Mouse (Mus musculus) lung, adult 18-20 months (tissue): Measurements from ENCODE around the gene Slc2a1.
A peak's percentile ranks its signal among the peaks of the same experiment; 100 is the strongest.

ENCODE experiments used
- DNase-seq, 2 experiments: peaks; one replicate each; pipeline ENCODE4 v3.0.0; 2022; ENCODE audit warnings: mixed read lengths in 2 of 2

Slc2a1 gene

DNA sequence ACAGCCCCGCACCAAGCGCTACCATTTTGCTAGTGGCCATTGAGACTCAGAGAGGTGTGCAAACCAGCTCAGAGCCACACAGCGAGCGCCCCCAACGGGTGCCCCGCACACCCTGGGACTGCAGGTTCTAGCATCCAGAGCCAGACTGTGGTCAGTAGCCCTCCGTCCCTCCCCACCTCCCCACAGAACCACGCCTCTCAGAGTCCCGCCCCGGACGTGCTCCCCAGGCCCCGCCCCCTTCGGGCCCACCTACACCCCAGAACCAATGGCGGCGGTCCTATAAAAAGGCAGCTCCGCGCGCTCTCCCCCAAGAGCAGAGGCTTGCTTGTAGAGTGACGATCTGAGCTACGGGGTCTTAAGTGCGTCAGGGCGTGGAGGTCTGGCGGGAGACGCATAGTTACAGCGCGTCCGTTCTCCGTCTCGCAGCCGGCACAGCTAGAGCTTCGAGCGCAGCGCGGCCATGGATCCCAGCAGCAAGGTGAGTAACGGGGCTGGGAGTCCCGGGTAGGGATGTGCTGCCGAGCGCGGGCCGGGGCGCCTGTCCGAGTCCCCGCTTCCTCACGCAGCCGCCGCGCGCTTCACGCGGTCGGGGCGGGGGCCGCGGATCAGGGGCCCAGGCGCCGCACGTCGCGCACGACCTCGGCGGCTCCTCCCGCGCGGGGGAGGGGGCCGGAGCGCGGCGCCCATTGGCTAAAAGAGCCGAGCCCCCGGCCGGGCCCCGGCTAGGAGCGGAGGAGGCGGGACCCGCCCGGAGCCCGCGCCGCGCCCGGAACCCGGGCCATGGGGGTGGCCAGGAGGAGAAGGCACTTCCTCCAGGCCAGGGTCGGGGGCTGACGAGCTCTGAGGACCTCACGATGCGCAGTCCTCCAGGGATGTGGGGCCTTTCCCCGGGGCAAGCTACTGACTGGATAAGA is at the start of gene Slc2a1:
Gene Slc2a1 (plus strand): TSS at position 217 of the 914 bp plus-strand sequence.
- peak; percentile 91 to 94 for DNase-seq

DNA sequence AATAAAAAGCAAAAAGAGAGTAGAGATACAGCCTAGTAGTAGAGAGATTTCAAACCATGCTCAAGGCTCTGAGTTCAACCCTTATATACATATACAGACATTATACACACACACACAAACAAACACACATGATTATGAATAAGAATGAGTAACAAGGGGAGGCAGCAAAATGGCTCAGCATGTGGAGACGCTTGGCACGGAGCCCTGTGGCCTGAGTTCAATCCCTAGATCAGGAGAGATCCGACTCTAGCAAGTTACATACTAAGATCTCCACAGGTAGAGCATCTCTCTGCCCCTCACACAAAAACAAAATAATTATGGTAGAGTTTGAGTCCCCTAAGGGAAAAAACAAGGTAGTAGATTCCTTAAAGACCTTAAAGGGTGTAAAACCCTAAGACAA is 41.7 kb upstream of the Slc2a1 start:
- DNase-seq, result no peak

DNA sequence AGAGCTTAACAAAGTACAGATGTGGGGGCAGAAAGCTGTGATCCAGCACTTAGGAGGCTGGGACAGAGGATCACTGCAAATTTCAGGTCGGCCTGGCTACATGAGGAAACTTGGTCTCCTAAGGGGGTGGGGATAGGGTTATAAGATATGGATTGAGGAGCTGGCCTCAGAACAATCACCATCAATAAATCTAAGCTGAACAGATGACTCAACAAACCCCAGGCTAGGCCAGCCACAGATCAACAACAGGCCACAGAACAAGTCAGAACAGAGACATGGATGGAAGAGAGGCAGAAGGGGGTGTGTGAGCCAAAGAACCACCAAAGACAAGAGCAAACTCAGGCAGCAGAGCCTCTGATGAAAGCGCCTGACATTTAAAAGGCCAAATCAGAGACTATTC is 41.3 kb upstream of the Slc2a1 start:
- DNase-seq, result no peak

DNA sequence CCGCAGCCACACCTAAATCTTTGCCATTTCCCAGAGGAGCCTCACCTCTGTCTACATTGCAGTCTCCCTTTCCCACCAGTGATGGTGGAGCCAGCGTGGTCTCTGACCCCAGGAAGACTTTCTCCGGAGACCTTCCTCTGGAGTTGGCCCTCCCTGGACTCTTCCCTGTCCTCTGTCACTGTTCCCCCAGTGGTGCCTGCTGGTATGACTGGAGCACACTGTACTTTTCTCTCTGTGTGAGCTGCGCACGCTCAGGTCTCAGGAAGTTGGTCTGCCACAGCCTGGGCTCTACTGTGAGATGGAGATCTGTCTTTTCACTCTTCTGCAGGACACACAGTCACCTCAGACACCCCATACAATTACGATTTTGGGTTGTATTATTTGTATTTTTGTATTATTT is 39.6 kb upstream of the Slc2a1 start:
- DNase-seq, result no peak

DNA sequence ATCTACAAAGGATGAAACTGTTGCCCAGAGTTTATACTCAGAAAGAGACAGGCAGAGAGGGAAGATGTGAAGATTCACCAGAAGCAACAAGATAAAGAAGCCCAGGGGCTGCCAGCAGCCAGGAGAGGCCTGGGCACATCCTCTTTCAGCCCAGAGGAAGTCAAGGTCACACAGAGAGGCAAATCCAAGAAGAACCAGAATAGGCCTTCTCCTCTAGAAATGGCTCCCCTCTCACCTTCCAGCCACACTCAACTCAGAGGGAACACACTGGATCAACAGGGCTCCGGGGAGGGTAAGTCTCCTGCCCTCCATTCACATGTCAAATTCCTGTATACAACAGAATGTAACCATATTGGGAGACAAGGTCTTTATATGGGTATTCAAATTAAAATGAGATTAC is 38.3 kb upstream of the Slc2a1 start:
- DNase-seq, result no peak

DNA sequence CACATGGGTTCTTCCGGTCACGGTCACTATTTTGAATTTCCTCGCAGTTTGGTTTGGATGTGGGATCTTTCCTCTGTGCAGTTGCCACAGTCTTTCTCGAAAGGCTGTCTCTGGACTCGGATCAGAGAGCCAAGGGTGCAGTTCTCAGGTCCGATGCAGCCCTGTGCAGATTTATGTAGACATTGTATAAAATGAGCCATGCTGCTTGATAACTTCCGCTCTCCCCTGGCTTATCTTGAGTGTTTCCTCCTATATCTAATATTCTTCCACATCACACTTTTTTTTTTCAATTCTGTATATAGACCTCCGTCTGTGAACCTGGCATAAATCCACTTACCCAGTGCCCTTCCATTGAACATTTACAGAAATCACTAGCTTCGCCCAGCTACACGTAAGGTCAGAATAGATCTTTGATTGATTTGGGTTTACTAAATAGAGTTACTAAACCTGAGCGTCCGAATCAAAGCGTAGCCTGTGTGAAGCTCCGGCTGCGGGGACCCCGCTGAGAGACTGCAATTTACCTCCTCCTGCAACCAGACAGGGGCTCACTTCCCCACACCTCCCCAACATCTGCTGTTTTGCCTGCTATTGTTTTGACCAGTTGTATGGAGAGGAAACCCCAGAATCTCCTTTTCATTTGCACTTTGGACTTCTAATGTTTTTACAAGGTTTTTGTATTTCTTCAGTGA is 37.4 kb upstream of the Slc2a1 start:
- DNase-seq, result no peak

DNA sequence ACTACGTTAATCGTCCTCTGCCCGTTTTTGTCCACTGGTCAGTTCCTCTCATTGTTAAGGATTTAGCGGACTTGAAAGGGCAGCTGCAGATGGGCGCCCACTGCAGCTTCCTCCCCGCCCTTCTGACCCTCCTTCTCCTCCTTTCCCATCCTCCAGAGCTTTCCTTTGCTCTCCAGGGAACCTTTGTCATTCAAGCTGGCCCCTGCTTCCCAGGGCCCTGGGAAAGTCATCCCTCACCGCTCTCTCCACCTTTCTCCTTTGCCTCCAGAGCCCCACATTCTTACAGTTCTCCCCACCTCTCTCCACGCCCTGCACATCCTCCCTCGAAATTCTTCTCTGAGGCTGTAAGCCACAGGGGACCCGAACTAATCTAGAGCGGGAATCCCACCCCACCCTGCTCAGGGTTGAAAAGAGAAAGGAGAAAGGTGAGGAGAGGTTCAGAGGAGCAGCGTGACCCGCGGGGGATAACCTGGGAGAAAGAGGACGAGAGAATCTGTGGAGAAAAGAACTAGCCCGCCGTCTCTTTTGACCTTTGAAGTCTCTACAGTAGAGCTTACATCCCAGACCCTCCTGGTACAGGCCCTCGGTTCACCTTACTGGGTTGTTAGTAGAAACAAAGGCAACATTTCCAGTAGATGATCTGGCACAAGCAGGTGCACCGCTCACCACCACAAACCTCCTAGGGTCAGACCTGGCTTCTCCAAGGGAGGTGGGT is 36.7 kb upstream of the Slc2a1 start:
- DNase-seq, result no peak

DNA sequence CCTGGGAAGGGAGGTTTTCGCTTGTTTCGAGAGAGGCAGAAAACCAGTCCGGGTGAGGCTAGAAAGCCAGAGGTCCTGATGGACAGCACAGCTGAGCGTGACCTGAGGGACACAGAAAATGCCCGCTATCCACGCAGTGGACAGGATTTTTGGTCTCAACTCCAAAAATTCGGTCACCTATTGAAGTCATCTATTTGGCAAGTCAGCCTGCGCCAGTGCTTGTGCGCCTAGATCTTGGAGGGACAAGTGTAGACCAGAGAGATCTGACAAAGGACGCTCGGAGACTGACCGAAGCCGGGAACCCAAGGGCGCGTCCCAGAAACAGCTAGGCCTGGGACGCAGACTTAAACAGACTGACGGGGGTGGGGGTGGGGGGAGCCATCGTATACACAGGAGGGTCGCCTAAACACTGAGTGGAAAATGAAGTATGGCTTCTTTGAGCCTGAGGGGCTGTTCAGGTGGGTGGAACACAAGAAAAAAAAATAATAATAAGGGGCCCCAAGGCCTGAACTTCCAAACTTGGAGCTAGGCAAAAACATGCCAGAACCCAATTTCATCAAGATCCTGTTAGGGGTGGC is 36.1 kb upstream of the Slc2a1 start:
- no peak for DNase-seq

DNA sequence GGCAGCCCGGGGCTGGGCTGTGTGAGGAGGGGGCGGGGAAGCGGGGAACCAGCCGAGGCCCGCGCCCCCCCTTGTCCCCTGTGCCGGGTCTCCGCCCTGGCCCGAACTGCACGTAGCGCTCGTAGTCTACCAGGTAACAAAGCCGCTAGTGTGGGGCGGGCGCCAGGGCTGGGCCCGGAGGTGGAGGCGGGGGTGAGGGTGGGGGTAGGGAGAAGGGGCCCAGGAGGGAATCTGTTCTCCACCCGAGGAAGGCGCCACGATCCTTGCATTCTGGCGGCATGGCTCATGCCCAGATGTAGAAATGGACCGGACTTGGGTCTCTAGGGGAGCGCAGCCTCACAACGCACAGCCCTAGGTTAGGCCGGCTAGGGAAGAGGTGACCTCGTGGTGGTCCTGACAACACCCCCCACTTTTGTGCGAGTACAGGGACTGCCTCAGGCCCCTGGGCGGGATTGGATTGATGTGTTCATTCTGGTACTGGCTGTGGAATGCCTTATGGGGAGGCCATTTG is 35.5 kb upstream of the Slc2a1 start:
- DNase-seq, result no peak

DNA sequence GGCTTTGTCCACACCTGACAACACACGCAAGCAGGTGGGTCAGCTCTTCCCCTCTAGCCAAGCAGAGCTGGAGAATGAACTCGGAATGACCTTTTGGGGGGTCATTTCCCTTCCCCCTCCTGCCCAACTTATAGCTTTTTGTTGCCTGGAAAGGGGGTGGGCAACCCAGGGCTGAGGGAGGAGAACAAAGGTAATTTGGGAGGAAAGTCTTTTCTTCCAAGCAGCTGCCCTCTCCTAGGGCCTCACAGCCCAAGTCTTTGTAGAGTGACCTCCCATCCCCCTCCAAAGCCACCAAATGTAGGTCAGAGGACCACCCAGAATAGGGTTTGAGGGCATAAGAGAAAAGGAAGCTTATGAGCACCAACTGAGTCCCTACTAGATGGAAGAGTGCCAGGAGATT is 34.9 kb upstream of the Slc2a1 start:
- no peak for DNase-seq

DNA sequence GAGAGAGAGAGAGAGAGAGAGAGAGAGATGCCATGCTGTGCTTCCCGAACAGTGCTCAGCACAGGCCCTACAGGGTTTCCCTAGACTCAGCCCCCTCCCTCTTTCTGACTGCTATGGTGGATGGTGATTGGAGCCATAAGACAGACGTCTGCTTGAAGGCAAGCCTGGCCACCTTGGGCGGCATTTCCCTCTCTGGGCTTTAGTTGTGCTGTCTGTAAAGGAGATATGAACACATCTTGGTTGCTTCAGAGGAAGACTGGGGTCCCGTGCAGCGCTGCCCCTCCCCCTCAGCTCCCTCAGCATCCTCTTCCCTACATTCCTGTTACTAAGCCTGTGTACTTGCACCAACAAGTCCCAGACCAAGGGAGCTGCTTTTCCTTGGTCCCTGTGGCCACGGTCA is 33.9 kb upstream of the Slc2a1 start:
- DNase-seq, result no peak

DNA sequence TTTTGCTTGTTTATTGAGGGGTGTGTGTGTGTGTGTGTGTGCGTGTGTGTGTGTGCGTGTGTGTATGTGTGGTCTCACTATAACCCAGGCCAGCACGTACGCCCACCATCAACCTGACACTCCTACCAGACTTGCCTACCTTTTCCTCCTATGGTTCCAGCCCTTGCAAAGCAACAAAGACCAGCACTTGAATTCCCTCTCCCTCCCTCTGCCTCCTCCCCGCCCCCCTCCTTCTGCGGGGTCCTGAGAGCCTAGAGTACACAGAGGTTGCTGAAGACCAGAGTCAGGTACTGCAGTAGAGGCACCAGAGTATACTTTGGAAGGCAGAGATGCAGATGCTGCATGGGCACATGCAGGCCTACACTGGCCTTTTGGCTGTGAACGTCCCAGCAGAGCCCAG is 33.2 kb upstream of the Slc2a1 start:
- DNase-seq, result no peak

DNA sequence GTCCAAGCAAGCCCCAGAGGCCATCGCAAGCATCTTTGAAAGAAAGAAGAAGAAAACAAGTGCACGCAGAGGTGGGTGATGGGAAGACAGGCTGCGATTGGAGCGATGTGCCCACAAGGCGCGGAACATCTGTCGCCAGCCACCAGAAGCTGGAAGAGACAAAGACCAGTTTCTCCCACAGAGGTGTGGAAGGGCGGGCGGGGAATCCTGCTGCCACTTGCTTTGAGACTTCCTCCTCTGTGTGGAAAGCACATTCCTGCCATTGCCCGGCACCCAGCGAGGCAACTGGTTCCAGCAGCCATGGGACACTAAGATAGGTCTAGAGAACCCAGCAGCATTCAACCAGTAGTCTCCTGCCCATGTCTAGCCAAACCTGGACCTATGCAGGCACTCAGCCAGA is 32.2 kb upstream of the Slc2a1 start:
- DNase-seq, result no peak

DNA sequence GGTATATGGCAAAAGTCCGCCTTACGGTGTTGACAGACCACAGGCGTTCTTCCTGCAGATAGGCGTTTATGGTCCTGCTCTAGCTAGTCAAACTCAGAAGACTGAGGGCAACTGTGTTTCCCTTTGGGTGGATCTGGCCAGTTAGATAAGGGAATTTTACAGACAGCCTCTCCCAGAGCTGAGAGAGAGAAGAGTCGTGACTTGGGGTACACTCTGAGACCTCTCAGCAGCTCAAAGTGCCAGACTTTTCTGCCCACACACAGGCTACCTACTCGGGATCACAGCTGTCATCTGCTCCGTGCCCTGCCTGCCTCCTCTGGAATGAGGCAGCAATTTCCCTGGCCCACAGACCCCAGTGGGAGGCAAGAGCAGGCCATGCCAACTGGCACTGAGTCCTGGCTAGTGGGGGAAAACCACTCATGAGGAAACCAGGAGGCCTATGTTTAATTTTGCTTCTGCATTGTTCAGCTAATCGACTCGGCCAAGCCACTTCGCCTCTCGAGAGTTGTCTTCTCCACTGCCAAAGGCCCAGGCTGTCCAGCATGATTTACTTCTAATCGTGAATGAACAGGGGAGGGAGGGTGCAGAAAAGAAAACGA is 31.3 kb upstream of the Slc2a1 start:
- peak; percentile 33 to 43 for DNase-seq

DNA sequence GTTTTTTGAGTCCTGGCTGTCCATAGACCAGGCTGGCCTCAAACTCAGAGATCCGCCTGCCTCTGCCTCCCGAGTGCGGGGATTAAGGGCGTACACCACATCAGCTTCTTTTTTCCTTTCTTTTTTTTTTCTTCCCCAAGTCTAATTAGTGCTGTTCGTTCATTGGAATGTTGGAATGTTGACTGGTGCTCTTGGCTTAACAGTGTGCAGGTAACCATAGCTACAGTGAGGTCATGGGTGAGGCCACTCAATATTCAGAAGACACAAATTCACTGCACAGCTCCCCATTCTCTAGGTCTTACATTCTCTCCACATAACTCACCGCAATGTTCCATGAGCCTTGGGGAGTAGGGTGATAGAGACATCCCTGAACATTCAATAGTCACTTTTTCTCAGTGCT is 28.6 kb upstream of the Slc2a1 start:
- no peak for DNase-seq

DNA sequence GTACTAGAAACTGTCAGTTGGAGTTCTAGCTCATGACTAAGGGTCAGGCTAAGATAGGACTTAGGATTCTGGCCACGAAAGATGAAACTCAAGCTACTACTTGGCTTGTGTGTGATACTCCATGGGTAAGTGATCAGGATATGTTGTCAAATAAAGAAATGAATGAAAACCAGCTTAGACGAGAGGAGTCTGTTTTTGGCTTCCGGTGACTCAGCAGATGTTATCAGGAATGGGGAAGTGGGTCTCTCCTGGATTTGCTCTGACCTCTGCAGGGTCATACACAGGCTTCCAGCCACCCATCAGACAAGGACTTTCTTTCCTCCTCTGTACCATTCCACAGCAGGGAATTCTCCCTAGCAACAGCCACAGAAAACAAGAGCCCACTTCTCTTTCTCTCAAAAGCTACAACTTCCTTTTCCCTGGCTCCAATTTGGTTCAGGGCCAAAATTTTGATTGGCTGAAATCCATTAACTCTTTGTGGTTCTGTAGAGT is 25.7 kb upstream of the Slc2a1 start:
- peak in 1 of 2 experiments; percentile 11 for DNase-seq

DNA sequence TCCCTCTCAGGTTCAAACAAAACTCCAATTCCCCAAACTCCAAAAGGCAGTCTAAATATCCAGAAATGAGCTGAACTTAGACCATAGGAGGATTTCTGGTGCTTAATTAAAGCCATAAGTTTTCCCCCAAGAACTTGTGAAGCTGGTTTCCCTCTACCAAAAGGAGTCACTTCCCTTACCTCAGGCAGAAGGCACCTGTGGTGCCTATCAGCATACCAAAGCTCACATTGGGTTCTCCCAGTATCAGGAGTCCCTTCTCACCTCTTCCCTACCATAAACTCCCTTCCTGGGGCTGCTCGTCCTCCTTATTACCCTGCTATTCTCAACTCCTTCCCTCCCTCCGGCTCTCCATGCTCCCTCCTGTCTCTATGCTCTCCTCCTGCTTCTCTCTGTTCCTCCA is 20.1 kb upstream of the Slc2a1 start:
- no peak for DNase-seq

DNA sequence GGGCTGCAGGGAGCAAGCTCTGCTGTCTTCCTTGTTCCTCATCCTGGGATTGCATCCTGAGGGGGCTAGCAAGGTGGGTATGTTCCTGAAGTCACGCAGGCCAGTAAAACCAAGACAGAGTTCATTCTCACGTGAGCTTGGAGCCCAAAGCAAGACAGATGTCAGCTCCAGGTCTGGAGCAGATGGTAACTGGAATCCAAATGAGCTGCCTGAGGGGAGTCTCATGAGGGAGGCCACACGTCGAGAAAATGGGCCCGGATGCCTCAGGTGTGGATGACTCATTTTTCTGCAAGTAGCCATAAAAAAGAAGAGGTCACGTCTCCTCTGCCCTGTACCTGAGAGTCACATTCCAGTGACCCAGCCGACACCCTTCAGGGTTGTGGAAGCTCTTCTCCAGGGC is 14.6 kb upstream of the Slc2a1 start:
- DNase-seq, result no peak

DNA sequence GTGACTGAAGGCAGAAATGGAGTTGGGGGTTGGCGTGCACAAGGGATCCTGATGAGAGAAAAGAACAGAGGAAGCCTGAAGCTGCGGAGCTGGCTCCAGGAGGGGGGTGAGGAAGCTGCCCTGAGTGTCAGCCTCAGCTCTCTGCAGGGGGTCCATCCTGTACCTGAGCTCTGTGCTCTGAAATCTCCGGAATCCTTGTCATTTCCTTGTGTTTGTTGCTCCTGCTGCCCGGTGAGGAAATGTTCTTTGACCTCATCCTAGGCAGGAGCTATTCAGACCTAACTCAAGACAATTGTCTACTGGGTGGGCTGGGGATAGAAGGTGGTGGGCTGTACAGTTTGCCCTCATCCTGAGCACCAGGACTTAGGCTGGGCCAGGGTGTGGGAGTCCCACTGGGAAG is 13.5 kb upstream of the Slc2a1 start:
- DNase-seq, result no peak

DNA sequence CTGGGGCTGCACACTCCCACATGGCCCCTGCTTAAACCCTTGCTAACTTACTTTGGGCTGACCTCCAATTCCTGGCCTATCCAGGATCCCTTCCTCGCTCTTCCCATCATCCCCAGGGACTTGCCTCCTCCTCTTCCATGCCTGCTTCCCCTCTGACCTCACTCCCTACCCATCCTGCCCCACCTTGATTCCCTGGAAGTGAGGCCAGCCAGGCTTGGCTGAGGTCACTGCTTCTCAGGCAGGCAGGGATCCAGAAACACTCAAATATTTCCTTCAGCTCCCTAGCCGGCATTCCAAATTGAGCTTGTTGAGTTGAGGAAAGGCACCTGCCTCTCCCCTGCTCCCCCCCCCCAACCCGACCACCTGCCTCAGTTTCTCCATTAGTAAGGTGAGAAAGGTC is 12.1 kb upstream of the Slc2a1 start:
- DNase-seq, result no peak

DNA sequence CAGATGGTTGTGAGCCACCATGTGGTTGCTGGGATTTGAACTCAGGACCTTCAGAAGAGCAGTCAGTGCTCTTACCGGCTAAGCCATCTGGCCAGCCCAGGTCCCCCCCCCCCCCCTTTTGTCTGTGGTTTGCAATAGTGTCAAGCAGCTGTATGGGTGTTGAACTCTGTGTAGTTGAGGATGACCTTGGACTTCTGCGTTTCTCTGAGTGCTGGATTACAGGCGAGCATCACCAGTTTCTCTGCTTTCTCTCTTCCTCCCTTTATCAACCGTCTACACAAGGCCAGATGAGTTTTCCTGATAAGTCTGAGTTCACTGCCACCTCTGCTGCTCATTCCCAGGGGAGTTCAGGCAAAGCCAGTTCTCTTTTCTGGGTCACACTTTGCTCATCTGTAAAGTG is 11.1 kb upstream of the Slc2a1 start:
- no peak for DNase-seq
